ENCODE assay signal across 28 mouse cellular contexts in the genomic region with DNA sequence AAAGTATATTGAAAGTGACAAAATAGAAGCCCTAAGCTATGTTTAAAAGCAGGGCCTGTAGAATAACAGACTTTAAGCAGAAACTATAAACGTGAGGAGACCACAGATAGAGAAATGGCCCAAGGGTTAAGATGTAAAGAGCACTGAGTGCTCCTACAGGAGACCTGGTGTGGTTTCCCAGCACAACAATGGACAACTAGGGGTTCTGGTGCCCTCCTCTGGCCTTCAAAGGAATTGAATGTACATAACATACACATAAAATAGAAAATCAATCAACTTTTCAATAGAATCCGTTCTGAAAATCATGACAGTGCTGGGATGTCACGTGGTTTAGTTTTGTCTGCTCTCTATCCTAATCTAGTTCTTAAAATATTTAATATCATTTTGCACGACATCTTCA. TPM values are rescaled to one million over a fixed set of nuclear protein-coding genes. Genes with fewer than 3 reads are reported as not detected.
DNase-seq lines count a peak whose midpoint lies in the region; ATAC-seq and TF ChIP-seq lines count a peak whose summit lies in the region.
"Had no signal": no experiment of that assay in that cellular context is flagged by ENCODE, and none has a peak within 500 bp of the region (broad histone marks: within the 10 kb centered on the region; RNA-seq: fewer than 3 reads in every experiment).

No protein-coding gene starts in this region.

- TF ChIP-seq EP300 in MEL (IDR thresholded peaks at IDR 0.05; ENCODE audit: low read depth in 1 of 2, low read length in 2 of 2) = no peak

- no peaks in the 10 kb centered on the region for H3K27me3 ChIP-seq in MEL (ENCODE audit: control insufficient read depth in 1 of 2, insufficient read depth in 2 of 2, low read length in 2 of 2)
- no peaks in the 10 kb centered on the region for H3K27me3 ChIP-seq in intestine, postnatal 0 days (replicated peaks; ENCODE audit: control insufficient read depth, insufficient read depth, low read length)
- H3K27me3 ChIP-seq: embryonic facial prominence, embryonic 15.5 days; forebrain, embryonic 15.5 days; heart, embryonic 13.5 days; hindbrain, embryonic 12.5 days; limb, embryonic 12.5 days; midbrain, embryonic 12.5 days had no signal

- no peak overlapping the region for H3K9ac ChIP-seq in MEL (ENCODE audit: control insufficient read depth, low read depth, low read length, poor library complexity, severe bottlenecking)
- H3K9ac ChIP-seq in intestine, postnatal 0 days (ENCODE audit: low read depth, low read length) = no peak overlapping the region
- H3K9ac ChIP-seq: embryonic facial prominence, embryonic 15.5 days; forebrain, embryonic 15.5 days; heart, embryonic 13.5 days; hindbrain, embryonic 12.5 days; limb, embryonic 12.5 days; liver, postnatal 0 days; midbrain, embryonic 12.5 days had no signal

- H3K36me3 ChIP-seq in MEL (ENCODE audit: control insufficient read depth in 1 of 2, insufficient read depth in 2 of 2, low read length in 2 of 2) = no peaks in the 10 kb centered on the region
- H3K36me3 ChIP-seq in intestine, postnatal 0 days (ENCODE audit: control insufficient read depth, insufficient read depth) = no peaks in the 10 kb centered on the region
- H3K36me3 ChIP-seq: embryonic facial prominence, embryonic 15.5 days; forebrain, embryonic 15.5 days; heart, embryonic 13.5 days; hindbrain, embryonic 12.5 days; limb, embryonic 12.5 days; midbrain, embryonic 12.5 days had no signal

- no peaks in the 10 kb centered on the region for H3K9me3 ChIP-seq in MEL (replicated peaks; ENCODE audit: insufficient read depth, low read length)
- no peaks in the 10 kb centered on the region for H3K9me3 ChIP-seq in intestine, postnatal 0 days (ENCODE audit: control insufficient read depth)
- H3K9me3 ChIP-seq: embryonic facial prominence, embryonic 15.5 days; forebrain, embryonic 15.5 days; heart, embryonic 13.5 days; hindbrain, embryonic 12.5 days; limb, embryonic 12.5 days had no signal

- DNase-seq in 3T3-L1 (ENCODE audit: low read depth, low spot score) (peak; percentile 1), A20 (ENCODE audit: low read depth, low spot score) (peak; percentile 2), MEL (ENCODE audit: low read depth, low spot score) (peak; percentile 5)
- DNase-seq in mesoderm, embryonic 11.5 days (ENCODE audit: low read depth, low spot score) = peak; percentile 6
- no peak for DNase-seq in layer of hippocampus, postnatal 36 days
- DNase-seq: adrenal gland, postnatal 36 days; cerebellum, adult 11 months; gastrocnemius, postnatal 36 days; heart, adult 2 months; heart, postnatal 14 days; kidney, adult 18-20 months; kidney, postnatal 10 days; liver, postnatal 0 days; right cerebral cortex, postnatal 25 days; spleen, adult 18-20 months; thymus, postnatal 14 days had no signal

- TF ChIP-seq CTCF in MEL (IDR thresholded peaks at IDR 0.05 in 2 of 3, conservative IDR thresholded peaks at IDR 0.05 in 1 of 3; ENCODE audit: control insufficient read depth in 1 of 3, insufficient read depth in 1 of 3, low read depth in 2 of 3, low read length in 3 of 3, poor library complexity in 1 of 3, severe bottlenecking in 1 of 3) = peak in 1 of 3 experiments; percentile 15; a peak in 1 of 6 replicates
- no peak for TF ChIP-seq CTCF in intestine, postnatal 0 days (IDR thresholded peaks at IDR 0.05; ENCODE audit: low read depth)

- 58% methylated on average over 4 of the region's 4 CpGs for WGBS in intestine, postnatal 0 days

- ATAC-seq in megakaryocyte progenitor cell, adult 5-6 weeks (replicated peaks; ENCODE audit: poor library complexity) = no peak
- ATAC-seq in intestine, postnatal 0 days = no peak
- ATAC-seq: forebrain, embryonic 15.5 days; liver, postnatal 0 days; lung, postnatal 0 days had no signal

- no peaks in the 10 kb centered on the region for H3K79me2 ChIP-seq in MEL (ENCODE audit: control insufficient read depth, insufficient read depth, low read length, poor library complexity)

- H3K4me3 ChIP-seq in MEL (ENCODE audit: control insufficient read depth in 1 of 2, insufficient read depth in 1 of 2, low read depth in 2 of 2, low read length in 2 of 2) = no peak overlapping the region
- no peak overlapping the region for H3K4me3 ChIP-seq in intestine, postnatal 0 days (ENCODE audit: low read depth, low read length)
- H3K4me3 ChIP-seq: embryonic facial prominence, embryonic 15.5 days; forebrain, embryonic 15.5 days; heart, adult 2 months; heart, embryonic 13.5 days; hindbrain, embryonic 12.5 days; limb, embryonic 12.5 days; midbrain, embryonic 12.5 days had no signal

- no peak overlapping the region for H3K27ac ChIP-seq in MEL (ENCODE audit: control insufficient read depth, low read depth, low read length)
- H3K27ac ChIP-seq in intestine, postnatal 0 days (ENCODE audit: low read depth, low read length) = no peak overlapping the region
- H3K27ac ChIP-seq: embryonic facial prominence, embryonic 15.5 days; forebrain, embryonic 15.5 days; heart, adult 2 months; heart, embryonic 13.5 days; hindbrain, embryonic 12.5 days; limb, embryonic 12.5 days; macrophage; midbrain, embryonic 12.5 days had no signal

- no peak for TF ChIP-seq RAD21 in MEL (IDR thresholded peaks at IDR 0.05; ENCODE audit: low read depth, low read length)

- TF ChIP-seq POLR2A in MEL (IDR thresholded peaks at IDR 0.05; ENCODE audit: control insufficient read depth in 1 of 2, insufficient read depth in 1 of 2, low read depth in 1 of 2, low read length in 2 of 2, poor library complexity in 1 of 2) = no peak

- no peak overlapping the region for H3K4me2 ChIP-seq in intestine, postnatal 0 days (replicated peaks; ENCODE audit: low read depth)
- H3K4me2 ChIP-seq: embryonic facial prominence, embryonic 15.5 days; forebrain, embryonic 15.5 days; heart, embryonic 13.5 days; hindbrain, embryonic 12.5 days; limb, embryonic 12.5 days; liver, embryonic 11.5 days; midbrain, embryonic 12.5 days had no signal

- no peaks in the 10 kb centered on the region for H3K4me1 ChIP-seq in MEL (ENCODE audit: control insufficient read depth in 1 of 2, insufficient read depth in 2 of 2, low read length in 2 of 2)
- no peaks in the 10 kb centered on the region for H3K4me1 ChIP-seq in intestine, postnatal 0 days (replicated peaks; ENCODE audit: control insufficient read depth, insufficient read depth, low read length)
- H3K4me1 ChIP-seq: embryonic facial prominence, embryonic 15.5 days; forebrain, embryonic 15.5 days; heart, embryonic 13.5 days; hindbrain, embryonic 12.5 days; limb, embryonic 12.5 days; midbrain, embryonic 12.5 days had no signal

TF ChIP-seq in MEL, 35 proteins besides CTCF, POLR2A, EP300 and RAD21:
- TF ChIP-seq MAX (IDR thresholded peaks at IDR 0.05; ENCODE audit: low read length) = no peak
- TF ChIP-seq CHD1 (IDR thresholded peaks at IDR 0.05; ENCODE audit: low read depth, low read length) = no peak
- TF ChIP-seq POLR2AphosphoS2 (IDR thresholded peaks at IDR 0.05; ENCODE audit: low read length) = no peak
- no peak for TF ChIP-seq MEF2A (IDR thresholded peaks at IDR 0.05; ENCODE audit: extremely low read depth, insufficient replicate concordance, low read depth, low read length, poor library complexity, severe bottlenecking)
- TF ChIP-seq TBP (IDR thresholded peaks at IDR 0.05; ENCODE audit: low read depth, low read length) = no peak
- no peak for TF ChIP-seq BHLHE40 (IDR thresholded peaks at IDR 0.05; ENCODE audit: borderline replicate concordance, low read depth, low read length)
- TF ChIP-seq RCOR1 (IDR thresholded peaks at IDR 0.05; ENCODE audit: low read depth, low read length) = no peak
- no peak for TF ChIP-seq SIN3A (IDR thresholded peaks at IDR 0.05; ENCODE audit: low read length)
- no peak for TF ChIP-seq HCFC1 (IDR thresholded peaks at IDR 0.05; ENCODE audit: low read depth, low read length)
- TF ChIP-seq MYC (IDR thresholded peaks at IDR 0.05; ENCODE audit: low read depth, low read length) = no peak
- no peak for TF ChIP-seq MAZ (IDR thresholded peaks at IDR 0.05; ENCODE audit: low read depth, low read length)
- TF ChIP-seq TAL1 (IDR thresholded peaks at IDR 0.05; ENCODE audit: low read length) = no peak
- no peak for TF ChIP-seq MXI1 (IDR thresholded peaks at IDR 0.05; ENCODE audit: low read depth, low read length)
- no peak for TF ChIP-seq SMC3 (IDR thresholded peaks at IDR 0.05; ENCODE audit: low read depth, low read length)
- no peak for TF ChIP-seq TCF12 (IDR thresholded peaks at IDR 0.05; ENCODE audit: low read depth, low read length)

RNA-seq across cellular contexts. Expression of gene Adgrb3, which starts 55.5 kb away (rescaled TPM):
- not detected in 2 replicates for total RNA-seq in MEL (2012; rRNA removed)
- polyA plus RNA-seq in MEL (2012; ENCODE audit: insufficient read depth in 1 of 2, insufficient read length in 2 of 2, low read depth in 1 of 2, low replicate concordance in 2 of 2, missing spikeins in 1 of 2) = not detected
- not detected in 2 replicates for total RNA-seq in megakaryocyte progenitor cell, adult 5-6 weeks (2015)
- not detected in 2 replicates for total RNA-seq in megakaryocyte progenitor cell, adult 5-6 weeks (2017)
- polyA plus RNA-seq in intestine, postnatal 0 days (2015; fragmentation: Nextera tagmentation; extraction: Ambion mirVana) = 2.0 and 2.1 TPM in 2 replicates
- 100 to 1,000 TPM; 106 to 113 TPM for total RNA-seq in layer of hippocampus, postnatal 36 days (2021)
- total RNA-seq: heart, adult 2 months; monocyte, adult 5-6 weeks had no signal
- polyA plus RNA-seq: heart, adult 2 months; liver, postnatal 0 days; macrophage had no signal

Comparison
In these comparisons a context has a peak if more than half of its experiments do, and no peak if none do; other contexts are left out.
1. DNase-seq: peak in 3T3-L1 (single experiment), A20 (single experiment), MEL (single experiment) and mesoderm, embryonic 11.5 days (single experiment); none in layer of hippocampus, postnatal 36 days (0 of 2).
2. RNA of gene Adgrb3, which starts 55.5 kb away (total RNA-seq): 106 to 113 TPM in layer of hippocampus, postnatal 36 days; not detected in MEL and not detected in megakaryocyte progenitor cell, adult 5-6 weeks; every median in the first group is over 100 times any median in the second.